Mouse (Mus musculus) heart, postnatal 0 days (tissue): ENCODE data around the gene Arpc2. TPM values are rescaled to one million over a fixed set of nuclear protein-coding genes. Genes with fewer than 3 reads are reported as not detected.

Experiments
- ATAC-seq: fragments of 200-750 bp; cut with Nextera tagmentation; 2 replicates; pipeline ENCODE4 v1.8.0; 2017; ENCODE audit warnings: low read depth, moderate number of reproducible peaks, moderate library complexity; ENCODE audit not compliant: insufficient read depth
- DNase-seq: peaks from one replicate; pipeline ENCODE4 v3.0.0-alpha.2; 2016; ENCODE audit warnings: low spot score
- H3K27ac ChIP-seq: fragments of 300-500 bp; sonication (generic); 2 replicates; pipeline ENCODE4 v1.5.1; 2014; ENCODE audit warnings: low read depth, mild to moderate bottlenecking
- H3K27me3 ChIP-seq: fragments of 300-500 bp; sonication (generic); 2 replicates; pipeline ENCODE4 v1.6.1; 2014; ENCODE audit warnings: low read length, mixed read lengths; ENCODE audit not compliant: control insufficient read depth, insufficient read depth
- H3K36me3 ChIP-seq: fragments of 300-500 bp; sonication (generic); replicated peaks from 2 replicates; pipeline ENCODE4 v1.6.1; 2014; ENCODE audit warnings: low read length, mixed read lengths; ENCODE audit not compliant: control insufficient read depth, insufficient read depth
- H3K4me1 ChIP-seq: fragments of 300-500 bp; sonication (generic); 2 replicates; pipeline ENCODE4 v1.6.1; 2014; ENCODE audit warnings: antibody characterized with exemption; ENCODE audit not compliant: control insufficient read depth, insufficient read depth
- H3K4me2 ChIP-seq: fragments of 300-500 bp; sonication (generic); 2 replicates; pipeline ENCODE4 v1.6.1; 2014; ENCODE audit warnings: low read depth, mild to moderate bottlenecking, low read length, moderate library complexity
- H3K4me3 ChIP-seq: fragments of 300-500 bp; sonication (generic); 2 replicates; pipeline ENCODE4 v1.5.1; 2014; ENCODE audit warnings: low read depth, low read length
- H3K9ac ChIP-seq: fragments of 300-500 bp; sonication (generic); replicated peaks from 2 replicates; pipeline ENCODE4 v1.6.1; 2014; ENCODE audit warnings: low read depth, low read length, mixed read lengths
- H3K9me3 ChIP-seq: fragments of 300-500 bp; sonication (generic); replicated peaks from 2 replicates; pipeline ENCODE4 v1.6.1; 2016; ENCODE audit warnings: low read length; ENCODE audit not compliant: control insufficient read depth
- CTCF ChIP-seq: IDR thresholded peaks from 2 replicates; pipeline ENCODE4 v1.5.1; 2016; ENCODE audit warnings: antibody characterized with exemption, control low read depth, low read depth
- EP300 ChIP-seq: IDR thresholded peaks from 2 replicates; pipeline ENCODE4 v1.6.1; 2016; ENCODE audit warnings: antibody characterized with exemption, low read depth
- WGBS: fragments of 180-500 bp; shearing (Covaris S2); extraction: QIAGEN DNeasy Blood & Tissue Kit; methylation state at CpG from one replicate; pipeline ENCODE4 v1.1.7; 2014; 5-methylcytosine and 5-hydroxymethylcytosine counted together
- polyA plus RNA-seq: library from polyadenylated mRNA; unstranded; fragments of >200 nt; fragmentation: Nextera tagmentation; extraction: Ambion mirVana; gene quantifications from 2 replicates; pipeline ENCODE4 v1.2.1, GENCODE M21; 2015
- total RNA-seq: library from RNA; depleted of rRNA; stranded (reverse); fragments of >200 nt; gene quantifications from 2 replicates; pipeline ENCODE4 v1.2.3, GENCODE M21; 2014; ENCODE audit warnings: low replicate concordance

Gene Arpc2
- total and polyA plus RNA-seq, 2 experiments from 2014 or later = 149 to 374 TPM

DNA sequence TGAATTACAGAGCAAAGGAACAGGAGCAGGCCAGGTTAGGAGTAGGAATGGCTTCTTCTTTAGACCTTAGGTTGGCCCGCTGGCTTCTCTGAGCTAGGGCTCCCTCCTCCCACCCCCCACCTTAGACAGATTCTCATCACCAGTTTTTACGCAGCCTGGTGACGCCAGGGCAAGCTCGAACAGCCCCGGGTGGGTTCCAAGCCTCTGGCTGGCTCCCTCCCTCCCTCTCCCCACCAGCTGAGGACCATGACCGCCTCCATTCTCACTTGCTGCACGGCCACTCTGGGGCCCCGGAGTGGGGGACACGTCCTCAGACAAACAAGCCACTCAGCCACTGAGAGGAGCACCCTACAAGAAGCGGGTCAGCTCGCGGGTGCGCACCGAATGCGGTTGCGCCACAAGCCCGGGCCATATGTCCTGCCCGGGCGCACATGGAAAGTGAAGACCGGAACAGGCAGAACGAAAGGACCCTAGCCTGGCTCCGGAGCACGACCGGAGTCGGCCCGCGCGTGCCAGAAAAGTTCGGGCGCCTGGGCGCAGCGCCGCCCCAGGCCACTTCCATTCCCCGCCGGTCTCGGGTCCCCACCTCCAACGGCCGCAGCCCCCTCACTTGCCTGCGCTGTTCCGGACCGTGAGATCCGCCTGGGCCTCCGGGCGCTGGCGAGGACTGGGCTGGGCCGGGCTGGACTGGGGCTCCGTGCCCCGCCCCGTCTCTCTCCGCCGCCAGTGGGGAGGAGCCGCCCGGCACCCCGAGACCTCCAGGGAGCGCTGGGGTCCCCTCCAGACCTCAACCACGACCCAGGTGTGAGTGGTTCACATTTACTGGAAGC is 67.8 kb downstream of the Arpc2 start:
- Histone ChIP-seq H3K4me2 (peak overlapping the region; percentile 67), H3K4me3 (peak overlapping the region; percentile 64), H3K9ac (peak overlapping the region; percentile 83), H3K36me3 (0 out of 2 replicates have a peak, but pooled peaks cover under 1% of the 10 kb centered on the region), H3K27me3 (no peaks in the 10 kb centered on the region), H3K4me1 (peaks cover 47% of the 10 kb centered on the region), H3K27ac (peak overlapping the region; percentile 91), H3K9me3 (no peaks in the 10 kb centered on the region)
- TF ChIP-seq EP300 = peak; percentile 45; the same call in 1 of the 2 replicates
- TF ChIP-seq CTCF = peak; percentile 15
- DNase-seq (peak; percentile 60), ATAC-seq (peak; percentile 84)
- WGBS = under 1% methylated on average over 56 of the region's 56 CpGs

DNA sequence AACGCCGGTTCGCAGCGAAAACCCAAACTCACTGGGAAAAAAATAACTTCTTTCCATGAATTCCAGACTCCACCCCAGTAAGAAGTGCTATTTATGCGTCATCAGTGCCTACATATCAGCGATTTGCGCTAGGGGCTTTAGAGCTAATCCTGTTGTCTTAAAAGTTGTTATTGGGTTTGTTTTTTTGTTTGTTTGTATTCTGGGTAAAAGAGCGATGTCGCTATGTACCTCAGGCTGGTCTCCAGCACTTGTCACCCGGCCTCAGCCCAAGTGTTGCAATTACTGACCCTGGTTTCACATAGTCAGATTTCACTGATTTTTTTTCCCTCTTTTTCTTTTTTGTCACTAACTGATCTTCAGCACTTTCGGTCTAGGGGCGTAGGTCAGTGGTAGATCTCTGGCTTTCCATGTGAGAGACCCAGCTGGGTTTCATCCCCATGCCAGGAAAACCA is 68.5 kb downstream of the Arpc2 start:
- whole genome bisulfite sequencing = 8% methylated on average over 12 of the region's 12 CpGs
- Histone ChIP-seq H3K9ac (peak overlapping the region; percentile 83), H3K36me3 (no peaks in the 10 kb centered on the region), H3K4me1 (peaks cover 43% of the 10 kb centered on the region), H3K4me3 (peak overlapping the region; percentile 64), H3K4me2 (peak overlapping the region; percentile 67), H3K27me3 (no peaks in the 10 kb centered on the region), H3K9me3 (no peaks in the 10 kb centered on the region), H3K27ac (peak overlapping the region; percentile 91)
- TF ChIP-seq CTCF = no peak
- no peak for TF ChIP-seq EP300
- ATAC-seq (no peak; the same call in 1 of the 2 replicates), DNase-seq (no peak)

GRCm38 (mm10) chr1:74304946-74305345 is 69.1 kb downstream of the Arpc2 start:
- Histone ChIP-seq H3K27ac (no peak overlapping the region), H3K4me2 (no peak overlapping the region)

DNA sequence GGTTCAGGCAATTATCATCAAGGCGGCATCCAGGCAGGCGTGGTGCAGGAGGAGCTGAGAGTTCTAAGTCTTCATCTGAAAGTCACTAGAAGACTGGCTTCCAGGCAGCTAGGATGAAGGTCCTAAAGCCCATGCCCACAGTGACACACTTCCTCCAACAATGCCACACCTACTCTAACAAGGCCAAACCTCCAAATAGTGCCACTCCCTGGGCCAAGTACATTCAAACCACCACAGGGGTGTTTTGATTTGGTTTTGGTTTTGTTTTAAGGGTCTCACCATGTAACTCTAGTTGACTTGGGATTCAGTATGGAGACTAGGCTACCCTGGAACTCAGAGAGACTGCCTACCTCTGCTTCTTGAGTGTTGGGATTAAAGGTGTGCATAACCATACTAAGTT is 69.6 kb downstream of the Arpc2 start, which contains the start of gene Tmbim1:
Gene Tmbim1, minus strand, starts transcription at position 101 of the 400 bp plus-strand sequence.
- WGBS = 97% methylated on average over 2 of the region's 2 CpGs
- DNase-seq (no peak), ATAC-seq (no peak)
- H3K27ac ChIP-seq = peak within 1 kb of the TSS; percentile 91
- H3K4me3 ChIP-seq = peak within 1 kb of the TSS; percentile 64
- no peaks in the 10 kb centered on the region for H3K27me3 ChIP-seq
- no peak for TF ChIP-seq EP300
- TF ChIP-seq CTCF = no peak
- peak within 1 kb of the TSS; percentile 67 for H3K4me2 ChIP-seq
- no peaks in the 10 kb centered on the region for H3K36me3 ChIP-seq
- peaks cover 38% of the 10 kb centered on the region for H3K4me1 ChIP-seq
- peak within 1 kb of the TSS; percentile 83 for H3K9ac ChIP-seq
- H3K9me3 ChIP-seq = no peaks in the 10 kb centered on the region

More at GRCm38 (mm10) chr1:74304946-74305345, 69.1 kb downstream of the Arpc2 start:
- Histone ChIP-seq H3K4me1 (peaks cover 41% of the 10 kb centered on the region), H3K9ac (no peak overlapping the region; the same call in 1 of the 2 replicates), H3K36me3 (no peaks in the 10 kb centered on the region), H3K27me3 (no peaks in the 10 kb centered on the region), H3K9me3 (no peaks in the 10 kb centered on the region), H3K4me3 (no peak overlapping the region)
- no peak for DNase-seq
- WGBS = 65% methylated on average over 4 of the region's 4 CpGs
- no peak for TF ChIP-seq EP300
- TF ChIP-seq CTCF = no peak
- no peak for ATAC-seq

GRCm38 (mm10) chr1:74307146-74307545 is 71.3 kb downstream of the Arpc2 start:
- Histone ChIP-seq H3K9ac (no peak overlapping the region), H3K4me3 (no peak overlapping the region), H3K36me3 (no peaks in the 10 kb centered on the region), H3K27me3 (no peaks in the 10 kb centered on the region), H3K4me1 (peaks cover 26% of the 10 kb centered on the region), H3K4me2 (no peak overlapping the region), H3K27ac (no peak overlapping the region), H3K9me3 (no peaks in the 10 kb centered on the region)
- no peak for DNase-seq
- WGBS = 100% methylated on average over 1 of the region's 1 CpGs
- no peak for TF ChIP-seq CTCF
- TF ChIP-seq EP300 = no peak
- ATAC-seq = no peak
